Comparison of ENCODE assay signal across 8 mouse cellular contexts in genomic region chr1:119083468-119083921, GRCm38 (mm10). TPM values are rescaled to one million over a fixed set of nuclear protein-coding genes. Genes with fewer than 3 reads are reported as not detected.
A peak's percentile ranks its signal among the peaks of the same experiment; 100 is the strongest.
DNase-seq lines count a peak whose midpoint lies in the region; ATAC-seq and TF ChIP-seq lines count a peak whose summit lies in the region.

No protein-coding gene starts in this region.

- no peak overlapping the region for H3K4me3 ChIP-seq in heart, embryonic 14.5 days (ENCODE audit: control insufficient read depth in 1 of 2, insufficient read depth in 1 of 2, low read depth in 1 of 2, low read length in 2 of 2)
- no peak overlapping the region for H3K4me3 ChIP-seq in liver, embryonic 13.5 days (replicated peaks)
- no peak overlapping the region for H3K4me3 ChIP-seq in olfactory bulb, adult 2 months (ENCODE audit: insufficient read depth, low read depth, low read length)

- no peak overlapping the region for H3K9ac ChIP-seq in heart, embryonic 14.5 days (ENCODE audit: low read length)
- H3K9ac ChIP-seq in liver, embryonic 13.5 days, result no peak overlapping the region

- TF ChIP-seq POLR2A in olfactory bulb, adult 2 months (IDR thresholded peaks at IDR 0.05; ENCODE audit: insufficient read depth, low read depth, low read length), result no peak

- H3K4me1 ChIP-seq in heart, embryonic 14.5 days (ENCODE audit: control insufficient read depth in 2 of 2, insufficient read depth in 2 of 2, low read length in 2 of 2), result peaks cover 2 to 3% of the 10 kb centered on the region in 2 experiments; a peak in 1 of 4 replicates
- H3K4me1 ChIP-seq in liver, embryonic 13.5 days (replicated peaks), result peaks cover 6% of the 10 kb centered on the region
- no peaks in the 10 kb centered on the region for H3K4me1 ChIP-seq in olfactory bulb, adult 2 months (ENCODE audit: control insufficient read depth, insufficient read depth, low read length)

- H3K36me3 ChIP-seq in heart, embryonic 14.5 days (ENCODE audit: control insufficient read depth, insufficient read depth, low read length), result no peaks in the 10 kb centered on the region
- H3K36me3 ChIP-seq in liver, embryonic 13.5 days, result no peaks in the 10 kb centered on the region

- WGBS in heart, embryonic 14.5 days, result 20% methylated on average over 10 of the region's 10 CpGs
- 19% methylated on average over 10 of the region's 10 CpGs for WGBS in liver, embryonic 13.5 days (ENCODE audit: insufficient replicate concordance)
- WGBS in olfactory bulb, adult 2 months, result 25% methylated on average over 10 of the region's 10 CpGs

- H3K27me3 ChIP-seq in heart, embryonic 14.5 days (ENCODE audit: control insufficient read depth, insufficient read depth, low read length), result no peaks in the 10 kb centered on the region; the same call in 1 of the 2 replicates
- H3K27me3 ChIP-seq in liver, embryonic 13.5 days, result no peaks in the 10 kb centered on the region

- TF ChIP-seq CTCF in olfactory bulb, adult 2 months (IDR thresholded peaks at IDR 0.05; ENCODE audit: insufficient read depth, low read depth, low read length), result peak; percentile 51; the same call in 1 of the 2 replicates

- H3K27ac ChIP-seq in heart, embryonic 14.5 days (replicated peaks in 1 of 2; ENCODE audit: control insufficient read depth in 1 of 2, insufficient read depth in 1 of 2, low read depth in 2 of 2, low read length in 2 of 2), result no peak overlapping the region
- no peak overlapping the region for H3K27ac ChIP-seq in liver, embryonic 13.5 days
- no peak overlapping the region for H3K27ac ChIP-seq in olfactory bulb, adult 2 months (ENCODE audit: insufficient read depth, low read depth, low read length)

- no peaks in the 10 kb centered on the region for H3K9me3 ChIP-seq in heart, embryonic 14.5 days (ENCODE audit: control insufficient read depth, low read length)
- no peaks in the 10 kb centered on the region for H3K9me3 ChIP-seq in liver, embryonic 13.5 days (replicated peaks)

- peak overlapping the region; percentile 35; the same call in 1 of the 2 replicates for H3K4me2 ChIP-seq in heart, embryonic 14.5 days (ENCODE audit: low read length)
- peak overlapping the region; percentile 28; the same call in 1 of the 2 replicates for H3K4me2 ChIP-seq in liver, embryonic 13.5 days

- peak; percentile 61 for DNase-seq in ovary, postnatal 14 days (ENCODE audit: low spot score)
- DNase-seq in ovary, adult 18-20 months (ENCODE audit: low spot score), result no peak
- DNase-seq in embryo, embryonic 10.5 days (ENCODE audit: low spot score), result peak; percentile 95
- peak; percentile 39 to 51 for DNase-seq in kidney, postnatal 36 days
- no peak for DNase-seq in liver, embryonic 13.5 days
- DNase-seq in spleen, adult 18-20 months, result no peak

- ATAC-seq in heart, embryonic 14.5 days (ENCODE audit: insufficient number of reproducible peaks, insufficient read depth, low FRiP score, low read depth), result no peak
- ATAC-seq in liver, embryonic 13.5 days (ENCODE audit: low read depth), result no peak

RNA-seq across cellular contexts. Expression of gene Gli2, which starts 30.1 kb away (rescaled TPM):
- 3.9 and 4.2 TPM in 2 replicates for polyA plus RNA-seq in heart, embryonic 14.5 days (2014; fragmentation: Nextera tagmentation; extraction: Ambion mirVana)
- polyA plus RNA-seq in liver, embryonic 13.5 days (2015; fragmentation: Nextera tagmentation; extraction: Ambion mirVana), result 0.22 and 0.75 TPM in 2 replicates
- not detected in 2 replicates for polyA plus RNA-seq in olfactory bulb, adult 2 months (2012; ENCODE audit: insufficient read depth, insufficient read length, low replicate concordance, missing spikeins)

Comparison
In these comparisons a context has a peak if more than half of its experiments do, and no peak if none do; other contexts are left out.
1. DNase-seq: peak in ovary, postnatal 14 days (single experiment), embryo, embryonic 10.5 days (single experiment) and kidney, postnatal 36 days (2 of 2); none in ovary, adult 18-20 months (single experiment), liver, embryonic 13.5 days (single experiment) and spleen, adult 18-20 months (0 of 2).